Mouse (Mus musculus) hindlimb bud, embryonic 11.5 days (tissue): ENCODE measurements at regions not wholly inside any gene's neighbourhood (a gene's known extent, or its start where the extent isn't known, plus 50 kb on each side); places are given as distances from the start of the nearest gene placed in this dataset.

ENCODE experiments used
- DNase-seq: peaks from one replicate; pipeline ENCODE4 v3.0.0-alpha.2; 2012; ENCODE audit warnings: low read depth, low spot score; ENCODE audit errors: extremely low spot score

DNA sequence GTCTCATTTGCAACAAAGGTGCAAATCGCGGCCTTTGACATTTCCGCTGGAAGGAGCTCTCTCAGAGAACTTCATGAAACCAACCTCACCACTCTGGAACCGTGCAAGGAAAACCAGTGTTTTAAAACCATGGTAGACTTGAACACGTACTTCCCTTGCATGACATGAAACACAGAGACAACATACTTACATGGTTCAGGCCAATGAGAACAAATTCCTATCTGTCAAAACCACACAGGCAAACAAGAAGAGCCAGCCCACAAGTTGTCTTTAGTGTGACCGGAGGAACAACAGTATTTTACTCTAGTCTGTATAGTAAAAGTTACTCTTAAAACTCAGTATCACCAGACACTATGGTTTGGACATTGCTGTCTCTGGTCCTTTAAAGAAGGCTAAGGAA is 106.3 kb downstream of the Btg1 start:
- no peak for DNase-seq

DNA sequence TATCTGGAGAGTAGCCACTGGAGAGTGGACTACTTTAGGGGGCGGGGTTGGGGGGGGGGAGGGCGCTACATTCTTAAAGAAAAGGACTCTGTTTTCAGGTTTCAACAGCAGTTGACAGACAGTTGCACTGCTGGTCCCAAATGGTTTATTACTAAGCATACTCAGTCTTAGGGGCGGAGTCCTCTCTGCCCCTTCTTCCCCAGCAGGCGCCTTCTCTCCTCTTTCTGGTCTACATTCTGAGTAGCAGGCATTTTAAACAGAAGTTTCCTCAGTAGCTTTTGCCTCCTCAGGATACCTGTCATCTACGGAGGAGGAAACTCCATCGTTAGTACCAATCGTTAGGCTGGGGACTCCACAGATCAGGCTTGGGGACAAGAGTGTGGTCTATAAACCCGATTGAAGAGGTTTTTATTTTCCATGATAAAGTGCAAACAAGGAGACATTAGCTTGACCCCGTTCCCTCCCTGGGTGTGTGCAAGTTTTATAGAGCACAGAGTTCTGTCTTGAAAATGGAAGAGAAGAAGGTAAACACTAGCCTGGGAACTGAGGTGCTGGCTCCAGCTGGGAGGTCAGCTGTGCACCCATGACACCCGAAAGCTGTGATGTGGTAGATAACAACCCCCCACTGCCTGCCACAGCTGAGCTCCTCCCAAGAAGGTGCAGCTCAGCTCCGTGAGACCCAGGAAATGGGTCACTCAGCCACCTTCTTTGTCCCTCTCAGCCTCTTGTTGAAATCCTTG is 107.8 kb downstream of the Btg1 start:
- DNase-seq: no peak

DNA sequence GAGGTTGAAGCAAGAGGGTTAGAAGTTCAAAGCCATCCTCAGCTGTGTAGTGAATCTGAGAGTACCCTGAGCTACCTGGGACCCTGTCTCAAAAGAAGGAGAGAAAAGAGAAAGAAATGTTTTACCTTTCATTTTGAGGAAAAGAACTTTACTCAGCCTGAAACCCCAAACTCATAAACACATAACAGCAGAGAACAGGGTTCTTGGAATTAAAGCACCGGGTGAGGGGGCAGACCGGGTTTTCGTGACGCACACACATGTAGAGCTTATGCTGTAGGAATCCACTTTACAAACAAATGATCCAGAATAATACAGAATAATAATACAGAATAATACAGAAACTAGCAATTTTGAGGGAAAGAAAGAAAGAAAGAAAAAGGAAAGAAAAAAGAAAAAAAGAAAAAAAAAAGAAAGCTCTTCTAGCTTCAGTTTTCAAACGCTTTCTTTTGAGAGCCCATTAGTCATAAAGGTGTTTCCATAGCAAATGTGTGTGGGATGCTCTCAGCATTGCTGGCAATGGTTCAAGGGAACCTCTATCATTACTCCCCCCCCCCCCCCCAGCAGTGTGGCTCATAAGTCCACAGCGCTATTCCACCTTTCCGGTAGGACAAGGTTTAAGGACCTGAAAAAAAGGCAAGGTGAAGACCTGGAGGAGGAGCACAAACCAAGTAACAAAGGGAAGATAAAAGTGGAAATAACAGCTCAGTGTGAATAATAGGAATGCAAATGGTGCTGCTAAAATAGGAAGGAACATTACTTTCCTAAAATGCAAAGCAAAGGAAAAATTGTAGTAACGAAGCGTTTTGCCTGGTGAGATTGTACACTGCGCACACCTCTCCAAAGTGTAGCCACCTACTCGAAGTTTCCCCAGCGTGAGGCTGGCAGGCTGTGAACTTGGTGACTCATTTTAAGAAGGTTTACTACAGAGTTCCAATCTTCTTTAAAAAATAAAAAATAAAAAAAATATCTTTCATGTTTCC is 110.3 kb downstream of the Btg1 start:
- DNase-seq: no peak

DNA sequence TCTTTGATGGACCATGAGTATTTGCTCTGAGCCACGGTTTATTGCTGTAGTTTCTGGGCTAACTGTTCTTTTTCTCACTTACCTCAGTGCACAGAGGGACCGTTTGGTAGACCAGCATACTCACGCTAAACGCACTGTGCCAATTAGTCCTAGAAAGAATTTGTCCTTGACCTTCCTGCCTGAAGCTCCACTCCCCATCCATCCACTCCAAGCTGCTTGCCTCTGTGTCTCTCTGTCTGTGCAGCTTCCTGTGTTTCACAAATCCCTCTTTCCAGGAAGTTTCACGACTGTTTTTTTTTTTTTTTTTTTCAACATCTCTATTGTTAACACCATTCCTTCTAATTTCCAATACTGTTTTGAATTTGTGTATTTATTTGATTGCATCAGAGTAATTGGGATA is 116.8 kb downstream of the Btg1 start:
- no peak for DNase-seq

DNA sequence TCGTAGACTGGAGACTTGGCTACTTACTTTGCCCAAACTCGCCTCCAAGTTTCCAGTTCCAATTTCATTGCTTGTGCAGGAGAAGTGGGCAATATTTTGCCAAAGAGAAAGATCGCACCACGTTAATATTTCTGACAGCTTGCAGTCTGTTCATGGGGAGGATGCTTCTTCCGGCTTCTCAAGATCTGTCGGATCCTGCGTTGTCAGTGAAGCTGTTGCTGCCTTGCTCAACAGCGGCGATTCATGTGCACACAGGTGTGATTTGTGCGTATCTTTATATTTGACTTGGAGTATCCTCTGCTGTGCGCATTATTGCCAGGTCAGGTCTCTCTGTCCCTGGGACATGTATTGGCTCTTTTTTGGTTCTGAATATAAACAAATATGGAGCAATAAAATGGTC is 118.3 kb downstream of the Btg1 start:
- DNase-seq: no peak

DNA sequence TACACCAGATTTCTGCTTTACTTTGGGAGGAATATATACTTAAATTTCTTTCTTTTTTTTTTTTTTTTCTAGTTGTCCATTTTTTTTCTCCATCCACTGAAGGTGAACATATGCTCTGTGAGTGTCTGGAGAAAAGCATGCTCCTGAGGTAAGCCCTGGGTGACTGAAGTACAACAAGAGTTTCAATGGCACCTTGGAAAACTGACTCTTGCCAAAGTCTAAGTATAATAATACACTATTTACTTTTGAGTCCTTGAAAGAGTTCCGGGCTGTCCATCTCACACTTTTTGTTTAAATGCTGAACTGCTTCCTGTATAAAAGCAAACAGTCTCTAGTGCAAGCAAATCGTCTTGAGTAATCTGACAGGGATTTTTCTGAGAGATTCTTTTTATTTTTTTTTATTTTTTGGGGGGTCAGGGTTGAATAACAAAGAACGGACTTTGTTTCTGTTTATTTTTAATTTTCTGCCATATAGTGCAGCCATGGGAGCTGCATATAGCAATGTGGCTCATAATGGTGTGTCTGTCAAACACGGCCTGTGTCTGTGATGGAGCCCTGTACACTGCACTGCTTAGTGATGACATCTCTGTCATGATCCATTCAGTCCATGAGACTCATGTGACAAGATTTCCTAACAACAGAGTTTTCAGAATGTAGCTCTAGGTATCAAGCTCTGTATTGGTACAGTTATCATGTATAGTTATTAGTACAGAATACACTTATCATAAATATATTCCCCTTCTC is 119.3 kb downstream of the Btg1 start:
- DNase-seq: no peak

DNA sequence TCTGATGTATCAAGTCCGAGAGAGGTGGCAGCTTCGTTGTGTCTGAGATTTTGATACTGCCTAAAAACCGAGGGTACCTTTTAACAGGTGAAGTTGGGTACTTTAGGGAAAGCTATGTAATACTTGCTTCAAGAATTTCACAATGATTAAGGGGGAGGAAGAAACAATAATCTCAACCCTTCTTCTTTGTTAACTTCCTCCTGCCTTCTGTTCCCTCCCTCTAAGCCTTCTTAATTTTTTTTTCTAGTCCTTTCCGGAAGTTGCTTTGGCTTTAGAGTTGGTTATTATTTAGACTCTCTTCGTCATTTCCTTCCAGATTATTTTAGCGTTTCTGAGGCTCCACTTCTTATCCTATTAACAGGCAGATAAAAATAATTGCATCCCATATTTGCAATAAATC is 121.2 kb downstream of the Btg1 start:
- no peak for DNase-seq

DNA sequence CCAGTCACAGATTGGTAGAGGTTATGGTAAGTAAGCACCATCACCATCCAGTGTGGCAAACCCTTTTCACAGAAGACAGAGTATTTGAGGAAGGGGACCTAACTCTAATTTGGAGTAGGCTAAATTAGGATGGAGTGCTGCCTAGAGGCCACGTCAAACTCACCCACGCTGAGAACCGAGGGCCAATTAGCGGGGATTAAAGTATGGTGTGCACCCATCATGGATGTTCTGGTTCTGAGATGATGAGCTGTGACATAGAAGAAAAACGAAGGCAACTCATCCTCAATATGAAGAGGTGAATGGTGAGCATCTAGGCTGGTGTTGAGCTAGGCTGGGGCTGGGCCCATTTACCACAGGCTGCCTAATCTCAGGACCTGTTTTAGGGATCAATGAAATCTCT is 121.8 kb downstream of the Btg1 start:
- no peak for DNase-seq

DNA sequence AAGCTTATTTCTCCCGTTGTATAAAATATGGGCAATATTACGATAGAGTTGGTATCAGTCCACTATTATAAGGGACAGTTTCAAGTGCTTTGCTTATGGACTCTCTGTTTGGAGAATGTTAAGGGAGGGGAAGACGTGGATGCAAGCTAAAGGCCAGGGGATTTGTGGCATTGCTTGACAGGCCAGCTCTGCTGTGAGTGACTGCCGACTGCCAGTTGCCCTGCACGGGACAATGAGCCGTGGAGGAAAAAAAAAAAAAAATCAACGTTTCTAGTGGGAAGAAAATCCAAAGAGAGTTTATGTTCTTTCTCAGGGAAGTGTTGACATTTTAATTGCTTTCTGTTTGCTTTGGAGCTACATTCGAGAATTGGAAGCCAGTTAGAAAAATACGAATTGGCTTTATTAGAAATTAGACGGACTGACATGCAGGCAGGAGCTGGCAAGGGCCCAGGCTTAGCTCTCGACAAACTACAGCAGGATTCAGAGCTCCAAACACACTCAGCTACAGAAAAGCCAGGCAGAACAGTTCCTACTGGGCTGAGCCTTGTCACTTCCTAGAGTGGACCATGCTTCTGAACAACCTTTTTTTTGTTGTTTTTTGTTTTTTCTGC is 127.5 kb downstream of the Btg1 start:
- peak; percentile 71 for DNase-seq

DNA sequence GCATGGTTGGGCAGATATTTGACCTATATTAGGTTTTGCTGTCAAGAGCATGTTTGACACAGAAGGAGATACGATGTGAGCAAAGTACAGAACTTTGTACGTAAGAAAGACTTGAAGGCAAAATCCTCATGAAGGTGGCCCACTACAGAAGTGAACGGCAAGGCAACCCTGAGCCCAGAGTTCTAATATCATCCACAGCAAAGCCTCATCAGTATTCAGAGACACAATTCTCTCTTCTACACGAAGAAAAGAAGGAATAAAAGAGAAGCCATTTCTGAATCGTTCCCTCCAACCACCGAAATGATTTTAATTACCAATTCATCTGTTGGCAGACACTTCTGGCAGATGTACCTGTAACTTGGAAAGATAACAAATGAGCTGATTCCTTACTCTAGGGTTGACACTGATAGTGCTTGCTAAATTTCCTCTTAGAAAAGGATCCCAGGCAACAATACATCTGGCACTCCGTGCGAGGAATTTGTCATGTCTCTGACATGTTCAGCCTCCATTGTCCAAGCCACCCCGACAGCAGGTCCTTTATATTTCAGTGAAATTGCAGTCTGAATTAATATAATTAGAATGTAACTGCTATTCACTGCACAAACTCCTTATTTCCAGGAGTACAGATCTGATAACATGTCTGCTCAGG is 130.3 kb downstream of the Btg1 start:
- no peak for DNase-seq

DNA sequence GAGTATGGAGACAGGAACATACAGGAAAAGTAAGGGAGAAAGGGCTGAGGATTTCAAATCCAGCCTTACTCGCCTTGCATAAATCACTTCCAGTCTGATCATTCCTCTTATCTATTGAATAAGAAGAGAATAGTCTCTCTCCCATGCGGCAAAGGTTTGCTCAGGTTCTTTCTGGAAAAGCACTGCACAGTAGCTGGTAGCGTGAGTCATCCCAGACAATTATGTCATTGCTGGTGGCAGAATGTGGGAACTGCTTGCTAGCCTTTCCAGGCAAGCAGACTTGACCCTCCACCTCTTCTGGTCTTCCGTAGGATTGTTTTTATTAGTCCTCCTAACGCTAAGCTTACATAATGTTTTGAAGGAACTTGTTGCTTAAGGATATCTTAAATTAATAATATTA is 134.1 kb downstream of the Btg1 start:
- no peak for DNase-seq

DNA sequence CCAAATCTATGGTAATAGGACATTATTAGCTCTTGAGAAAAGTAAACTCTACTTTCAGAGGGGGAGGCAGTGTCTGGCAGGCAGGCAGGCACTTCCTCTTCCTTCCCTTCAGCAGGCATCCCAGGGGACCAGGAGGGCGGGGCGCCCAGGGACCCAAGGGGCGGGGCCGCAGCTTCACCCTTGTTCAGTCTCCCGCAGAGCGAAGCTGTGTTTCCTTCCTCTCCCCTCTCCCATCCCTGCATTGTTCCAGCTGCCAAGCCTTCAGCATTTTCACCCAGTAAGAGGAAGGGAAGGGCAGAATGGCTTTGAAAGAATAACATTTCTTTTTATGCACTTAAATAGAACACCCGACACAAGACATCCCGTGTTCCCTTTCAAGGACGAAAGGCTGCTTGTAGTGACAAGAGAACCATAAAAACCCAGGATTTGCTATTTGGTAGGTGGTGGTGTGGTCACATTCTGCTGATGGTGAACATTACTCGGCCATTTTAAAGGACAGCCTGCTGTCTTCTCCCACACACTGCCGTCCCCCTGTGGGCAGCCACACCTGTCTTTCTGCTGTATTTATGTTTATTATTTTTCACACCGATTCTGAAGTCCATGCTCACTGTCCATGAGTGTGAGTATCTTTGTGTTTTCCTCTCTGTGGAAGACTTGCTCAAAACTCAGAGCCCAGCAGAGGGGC is 134.9 kb downstream of the Btg1 start:
- no peak for DNase-seq

DNA sequence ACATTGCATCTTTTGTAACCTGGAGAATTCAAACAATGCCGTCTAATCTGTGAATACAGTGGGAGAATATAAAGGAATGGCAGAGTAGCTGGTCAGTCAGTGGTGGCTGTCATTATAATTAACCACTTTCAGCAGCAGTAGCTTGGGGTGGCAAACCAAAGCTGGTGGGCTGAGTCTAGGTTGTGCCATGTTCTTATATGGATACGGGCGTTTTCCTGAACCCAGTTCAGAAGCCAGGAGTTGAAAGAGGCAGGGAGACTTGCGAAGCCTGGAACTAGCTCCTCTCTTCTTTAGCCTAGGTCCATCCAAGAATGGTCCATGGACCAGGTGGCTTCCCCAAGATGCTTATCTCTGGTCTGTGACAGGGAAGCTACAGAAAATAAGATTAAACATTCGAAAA is 135.7 kb downstream of the Btg1 start:
- DNase-seq: no peak

DNA sequence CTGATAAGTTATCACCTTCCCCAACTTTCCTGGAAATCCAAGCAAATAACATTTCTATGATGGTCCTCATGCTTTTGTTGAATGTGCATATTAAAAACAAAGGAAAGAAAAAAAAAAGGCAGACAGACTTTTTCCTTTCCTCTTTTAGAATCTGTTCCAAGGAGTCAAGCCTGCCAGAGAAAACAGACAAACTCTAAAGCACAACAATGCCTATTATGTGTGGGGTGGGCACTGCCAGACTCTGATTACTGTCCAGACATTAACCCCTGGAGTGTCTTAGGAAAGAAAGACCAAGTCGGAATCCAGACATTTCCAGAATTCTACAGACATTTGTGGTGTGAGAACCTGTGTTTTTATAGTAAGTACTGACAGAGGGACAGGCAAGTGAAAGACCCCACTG is 136.7 kb downstream of the Btg1 start:
- no peak for DNase-seq

DNA sequence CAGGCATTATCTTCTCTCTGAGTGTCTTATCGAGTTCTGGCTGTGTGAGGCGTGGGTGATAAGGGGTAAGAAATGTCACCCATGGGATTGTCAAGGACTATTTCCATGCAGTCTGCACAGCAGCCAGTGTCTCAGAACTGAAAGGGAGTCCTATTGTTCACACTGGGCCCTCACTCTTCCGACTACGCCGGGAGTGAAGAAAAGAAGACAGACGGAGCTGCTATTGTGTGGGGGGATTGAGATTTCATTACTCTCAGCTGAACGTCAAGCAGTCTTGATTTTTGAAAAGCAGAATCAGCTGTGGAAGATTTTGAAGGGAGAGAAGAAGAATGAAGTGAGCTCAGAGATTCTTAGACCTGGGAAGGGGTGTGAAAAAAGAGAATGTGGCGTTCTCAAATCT is 138.9 kb downstream of the Btg1 start:
- no peak for DNase-seq

DNA sequence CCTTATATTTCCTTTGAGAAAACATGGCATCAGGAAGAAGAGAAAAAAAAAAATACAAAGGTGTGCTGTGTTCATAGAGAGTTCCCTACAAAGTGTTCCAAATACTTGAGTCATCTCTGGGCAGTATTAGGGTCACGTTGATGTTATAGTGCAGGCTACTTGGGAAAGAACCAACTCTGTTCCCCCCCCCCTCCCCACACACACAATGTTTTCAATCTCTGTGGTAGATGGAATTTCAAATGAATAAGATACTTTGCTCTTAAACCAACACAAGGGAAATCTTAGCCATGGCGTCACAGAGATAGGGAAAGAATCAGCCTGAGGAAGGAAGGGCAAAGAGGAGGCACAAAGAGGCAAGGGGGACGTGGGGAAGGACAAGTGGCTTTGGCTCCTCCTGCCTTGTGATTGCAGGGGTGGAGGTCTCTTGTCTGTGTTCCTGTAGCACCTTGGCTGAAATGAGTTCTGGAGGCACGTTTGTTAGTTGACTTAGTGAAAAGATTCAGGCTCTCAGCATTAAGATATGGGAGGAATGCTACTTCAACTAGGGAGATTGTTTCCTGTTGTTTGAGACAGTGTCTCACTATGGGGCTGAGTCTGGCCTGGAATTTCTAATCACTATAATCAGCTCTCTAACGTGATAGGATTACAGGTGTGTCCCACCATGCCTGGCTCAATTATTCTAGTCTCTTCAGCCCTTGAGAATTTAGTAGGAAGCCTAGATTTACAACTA is 139.7 kb downstream of the Btg1 start:
- no peak for DNase-seq

DNA sequence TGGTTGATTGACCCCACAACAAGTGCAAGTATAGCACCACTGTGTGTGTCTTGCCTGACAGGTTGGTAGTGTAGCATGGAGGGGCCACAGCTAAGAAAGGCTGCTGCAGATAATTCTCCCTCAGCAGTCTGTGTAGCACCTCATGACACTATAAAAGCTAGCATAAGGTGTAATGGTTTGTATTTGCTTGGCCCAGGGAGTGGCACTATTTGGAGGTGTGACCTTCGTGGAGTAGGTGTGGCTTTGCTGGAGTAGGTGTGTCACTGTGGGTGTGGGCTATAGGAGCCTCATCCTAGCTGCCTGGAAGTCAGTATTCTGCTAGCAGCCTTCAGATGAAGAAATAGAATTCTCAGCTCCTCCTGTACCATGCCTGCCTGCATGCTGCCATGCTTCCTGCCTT is 140.5 kb downstream of the Btg1 start:
- DNase-seq: no peak

DNA sequence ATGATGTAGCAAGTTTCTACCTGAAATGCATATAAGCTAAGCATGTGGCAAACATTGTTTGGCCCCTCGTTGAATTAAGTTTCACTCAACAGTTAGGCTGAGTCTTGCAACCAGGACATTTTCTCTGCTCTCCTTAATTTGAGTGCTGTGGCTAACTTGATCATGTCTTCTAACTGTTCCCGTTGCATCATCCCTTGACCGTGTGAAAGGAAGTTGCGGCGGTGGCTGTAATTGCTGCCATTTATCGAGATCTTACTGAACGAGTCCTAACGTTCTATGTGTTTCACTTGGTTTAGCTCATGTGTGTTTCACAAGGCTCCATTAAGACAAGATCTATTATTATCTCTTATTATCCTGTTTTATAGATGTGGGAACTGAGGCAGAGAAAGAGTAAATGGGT is 144.8 kb downstream of the Btg1 start:
- DNase-seq: no peak

DNA sequence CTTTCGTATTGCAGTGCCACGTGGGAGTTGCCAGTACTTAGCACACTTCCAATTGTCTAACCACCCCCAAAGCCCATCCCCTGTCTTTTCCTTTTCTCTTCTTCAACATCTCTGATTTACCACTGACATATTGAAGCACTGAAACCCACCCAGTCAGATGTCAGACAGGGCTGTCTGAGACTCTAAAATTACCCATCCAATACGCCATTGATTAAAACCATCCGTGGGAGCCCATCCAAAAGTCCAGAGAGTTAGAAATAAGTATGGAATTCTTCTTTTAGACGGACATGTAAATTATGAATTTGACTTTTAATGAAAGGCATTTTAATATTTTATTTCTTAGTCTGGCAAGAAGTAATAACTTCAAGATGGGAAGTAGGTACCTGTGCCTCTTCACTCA is 148.8 kb downstream of the Btg1 start:
- DNase-seq: no peak
